Mouse (Mus musculus): ENCODE results near the gene Il6st.

DNA sequence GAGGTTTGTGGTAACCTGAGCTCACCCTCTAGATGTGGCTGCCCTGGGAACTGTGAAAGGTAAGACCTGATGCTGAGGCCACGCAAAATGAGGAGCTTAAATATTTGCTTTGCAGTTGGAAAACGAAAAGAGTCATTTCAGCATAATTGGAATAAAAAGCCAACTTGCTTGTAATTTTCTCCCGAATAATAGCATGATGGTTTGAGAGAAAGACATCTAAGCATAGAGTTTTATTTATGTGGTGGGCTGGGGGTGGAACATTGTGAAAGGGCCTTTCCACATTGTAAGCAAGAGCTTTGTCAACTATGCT is 3.0 kb downstream of the Il6st start:
- TF ChIP-seq CEBPB (IDR thresholded peaks at IDR 0.05; ENCODE audit: low read depth): no peak
- TF ChIP-seq USF1 (IDR thresholded peaks at IDR 0.05; ENCODE audit: low read depth): no peak
